Mouse (Mus musculus) thymus, postnatal 36 days (tissue): ENCODE results near the gene Btrc.

ENCODE experiments used
- DNase-seq, 2 experiments: peaks; one replicate each; pipeline ENCODE4 v3.0.0; 2022; ENCODE audit warnings: mixed read lengths in 2 of 2

Btrc gene

GRCm38 (mm10) chr19:45475928-45476553, 112.5 kb downstream of the Btrc start:
- DNase-seq, result no peak

GRCm38 (mm10) chr19:45479548-45479947, 116.0 kb downstream of the Btrc start:
- DNase-seq, result no peak

GRCm38 (mm10) chr19:45480490-45480889, 117.0 kb downstream of the Btrc start:
- no peak for DNase-seq

- DNase-seq, result no peak
These were observed 117.4 kb downstream of the Btrc start for GRCm38 (mm10) chr19:45480951-45481350.

GRCm38 (mm10) chr19:45483470-45483869, 119.9 kb downstream of the Btrc start:
- no peak for DNase-seq

- peak in 1 of 2 experiments; percentile 34 for DNase-seq
These were observed 122.9 kb downstream of the Btrc start for GRCm38 (mm10) chr19:45486206-45486991.

GRCm38 (mm10) chr19:45486992-45487387, 123.5 kb downstream of the Btrc start:
- DNase-seq, result no peak

- DNase-seq, result no peak
These were observed 126.4 kb downstream of the Btrc start for GRCm38 (mm10) chr19:45489961-45490360.

- DNase-seq, result no peak
These were observed 127.7 kb downstream of the Btrc start for GRCm38 (mm10) chr19:45491246-45491645.

- DNase-seq, result no peak
These were observed 130.7 kb downstream of the Btrc start for GRCm38 (mm10) chr19:45494121-45494775.

- DNase-seq, result no peak
These were observed 141.9 kb downstream of the Btrc start for GRCm38 (mm10) chr19:45505446-45505845.

GRCm38 (mm10) chr19:45507531-45507930, 144.0 kb downstream of the Btrc start:
- DNase-seq, result no peak

GRCm38 (mm10) chr19:45510680-45511079, 147.1 kb downstream of the Btrc start:
- no peak for DNase-seq

- no peak for DNase-seq
These were observed 147.9 kb downstream of the Btrc start for GRCm38 (mm10) chr19:45511406-45511805.

- no peak for DNase-seq
These were observed 151.8 kb downstream of the Btrc start for GRCm38 (mm10) chr19:45515341-45515740.

GRCm38 (mm10) chr19:45516264-45516663, 152.7 kb downstream of the Btrc start:
- DNase-seq, result no peak

GRCm38 (mm10) chr19:45527382-45527781, 163.8 kb downstream of the Btrc start:
- DNase-seq, result no peak

- peak; percentile 49 to 73 for DNase-seq
These were observed 164.5 kb downstream of the Btrc start for GRCm38 (mm10) chr19:45527931-45528534.

GRCm38 (mm10) chr19:45529294-45529693, 165.8 kb downstream of the Btrc start:
- DNase-seq, result no peak

- no peak for DNase-seq
These were observed 166.9 kb downstream of the Btrc start for GRCm38 (mm10) chr19:45530200-45530995.

GRCm38 (mm10) chr19:45531554-45531953, 168.0 kb downstream of the Btrc start:
- no peak for DNase-seq

- no peak for DNase-seq
These were observed 170.1 kb downstream of the Btrc start for GRCm38 (mm10) chr19:45533617-45534016.
